Comparison of ENCODE assay signal across 16 mouse cellular contexts in genomic region chr12:39757975-39758374, GRCm38 (mm10).
"Had no signal": no experiment of that assay in that cellular context is flagged by ENCODE, and none has a peak within 500 bp of the region (broad histone marks: within the 10 kb centered on the region; RNA-seq: fewer than 3 reads in every experiment).

No protein-coding gene starts in this region.

- H3K36me3 ChIP-seq: neural tube, embryonic 12.5 days; neural tube, embryonic 13.5 days; neural tube, embryonic 15.5 days; stomach, embryonic 15.5 days had no signal

- H3K9me3 ChIP-seq: neural tube, embryonic 12.5 days; neural tube, embryonic 13.5 days; neural tube, embryonic 15.5 days; stomach, embryonic 15.5 days had no signal

- H3K27me3 ChIP-seq: neural tube, embryonic 12.5 days; neural tube, embryonic 13.5 days; neural tube, embryonic 15.5 days; stomach, embryonic 15.5 days had no signal

- DNase-seq: retina, postnatal 1 day; right cerebral cortex, adult 18-20 months; right cerebral cortex, postnatal 14 days; right cerebral cortex, postnatal 25 days; right cerebral cortex, postnatal 4 days; spleen, adult 18-20 months; thymus, adult 18-20 months; thymus, adult 2 months; thymus, postnatal 14 days; thymus, postnatal 25 days; thymus, postnatal 4 days had no signal

- H3K4me1 ChIP-seq: neural tube, embryonic 12.5 days; neural tube, embryonic 13.5 days; neural tube, embryonic 15.5 days; stomach, embryonic 15.5 days had no signal

- H3K27ac ChIP-seq: neural tube, embryonic 12.5 days; neural tube, embryonic 13.5 days; neural tube, embryonic 15.5 days; stomach, embryonic 15.5 days; stomach, postnatal 0 days had no signal

- H3K4me3 ChIP-seq: neural tube, embryonic 12.5 days; neural tube, embryonic 13.5 days; neural tube, embryonic 15.5 days; stomach, embryonic 15.5 days had no signal

- H3K4me2 ChIP-seq: neural tube, embryonic 12.5 days; neural tube, embryonic 13.5 days; neural tube, embryonic 15.5 days; stomach, embryonic 15.5 days had no signal

- H3K9ac ChIP-seq: neural tube, embryonic 12.5 days; neural tube, embryonic 13.5 days; neural tube, embryonic 15.5 days; stomach, embryonic 15.5 days had no signal
